Mouse (Mus musculus) C2C12 (cell line): ENCODE measurements around the gene Zkscan6.

Source experiments
- CTCF ChIP-seq: IDR thresholded peaks from one replicate; pipeline ENCODE4 v1.5.1; 2011; ENCODE audit not compliant: control insufficient read depth, insufficient read depth, insufficient read length
- MAX ChIP-seq: IDR thresholded peaks from one replicate; pipeline ENCODE4 v1.6.1; 2011; ENCODE audit warnings: mild to moderate bottlenecking, control low read depth
- MYOG ChIP-seq: IDR thresholded peaks from one replicate; pipeline ENCODE4 v1.6.1; 2011; ENCODE audit not compliant: control insufficient read depth, insufficient read length; ENCODE audit errors: extremely low read depth
- USF1 ChIP-seq: IDR thresholded peaks from one replicate; pipeline ENCODE4 v1.6.1; 2011; ENCODE audit warnings: low read depth, mild to moderate bottlenecking, control low read depth, moderate library complexity

- TF ChIP-seq CTCF (no peak), MAX (no peak), MYOG (no peak), USF1 (peak; percentile 37)
These were observed 20.8 kb upstream of the Zkscan6 start for GRCm38 (mm10) chr11:65786160-65786559.
